Mouse (Mus musculus) neural tube, embryonic 13.5 days (tissue): ENCODE results near the gene Gm20388. TPM values are rescaled to one million over a fixed set of nuclear protein-coding genes. Genes with fewer than 3 reads are reported as not detected.

Experiments used
- ATAC-seq: fragments of 200-750 bp; cut with Nextera tagmentation; 2 replicates; pipeline ENCODE4 v1.8.0; 2017; ENCODE audit warnings: low read depth, mild to moderate bottlenecking, moderate TSS enrichment, moderate library complexity
- H3K27ac ChIP-seq: fragments of 300-500 bp; sonication (generic); replicated peaks from 2 replicates; pipeline ENCODE4 v1.5.1; 2015; ENCODE audit warnings: moderate library complexity, mild to moderate bottlenecking, inconsistent platforms
- H3K27me3 ChIP-seq: fragments of 300-500 bp; sonication (generic); 2 replicates; pipeline ENCODE4 v1.6.1; 2015; ENCODE audit warnings: mild to moderate bottlenecking, inconsistent platforms
- H3K36me3 ChIP-seq: fragments of 300-500 bp; sonication (generic); 2 replicates; pipeline ENCODE4 v1.6.1; 2015; ENCODE audit warnings: mild to moderate bottlenecking, inconsistent platforms
- H3K4me1 ChIP-seq: fragments of 300-500 bp; sonication (generic); replicated peaks from 2 replicates; pipeline ENCODE4 v1.6.1; 2015; ENCODE audit warnings: inconsistent platforms
- H3K4me2 ChIP-seq: fragments of 300-500 bp; sonication (generic); 2 replicates; pipeline ENCODE4 v1.6.1; 2015; ENCODE audit warnings: inconsistent platforms, mild to moderate bottlenecking, moderate library complexity
- H3K4me3 ChIP-seq: fragments of 300-500 bp; sonication (generic); 2 replicates; pipeline ENCODE4 v1.5.1; 2015; ENCODE audit warnings: mild to moderate bottlenecking, inconsistent platforms
- H3K9ac ChIP-seq: fragments of 300-500 bp; sonication (generic); 2 replicates; pipeline ENCODE4 v1.6.1; 2015; ENCODE audit warnings: moderate library complexity, mild to moderate bottlenecking, inconsistent platforms
- H3K9me3 ChIP-seq: fragments of 300-500 bp; sonication (generic); 2 replicates; pipeline ENCODE4 v1.6.1; 2016; ENCODE audit warnings: inconsistent platforms
- WGBS: fragments of 180-500 bp; shearing (Covaris S2); methylation state at CpG from one replicate; pipeline ENCODE4 v1.1.7; 2015; 5-methylcytosine and 5-hydroxymethylcytosine counted together
- polyA plus RNA-seq: library from polyadenylated mRNA; unstranded; fragments of >200 nt; fragmentation: Nextera tagmentation; extraction: Ambion mirVana; gene quantifications from 2 replicates; pipeline ENCODE4 v1.2.1, GENCODE M21; 2015

Gene Gm20388
- polyA plus RNA-seq, 1 experiment from 2014 or later = 0.27 TPM

DNA sequence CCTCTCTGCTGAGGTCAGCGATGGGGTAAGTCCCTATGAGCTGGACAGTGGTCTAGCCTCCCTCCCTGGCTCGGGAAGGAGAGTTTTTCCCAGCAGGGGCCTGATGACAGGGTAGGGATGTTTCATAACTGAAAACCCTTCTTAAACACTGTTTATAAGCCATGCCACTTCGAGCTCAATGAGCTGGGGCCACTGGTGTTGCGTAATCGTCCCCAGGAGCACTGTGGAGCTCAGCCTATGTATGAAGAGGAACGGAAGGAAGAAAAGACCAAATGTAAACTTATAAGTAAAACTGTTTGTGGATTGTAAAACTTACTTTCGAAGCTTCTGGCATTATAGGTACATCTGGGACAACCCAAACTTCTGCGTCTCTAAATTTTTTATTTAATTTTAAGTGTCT, 4291.1 kb downstream of the Gm20388 start:
- Histone ChIP-seq H3K36me3 (no peaks in the 10 kb centered on the region), H3K27ac (no peak overlapping the region), H3K27me3 (no peaks in the 10 kb centered on the region), H3K4me1 (peaks cover 9% of the 10 kb centered on the region), H3K9ac (no peak overlapping the region), H3K4me2 (no peak overlapping the region), H3K9me3 (no peaks in the 10 kb centered on the region), H3K4me3 (no peak overlapping the region)
- no peak for ATAC-seq
- 87% methylated on average over 8 of the region's 8 CpGs for WGBS

DNA sequence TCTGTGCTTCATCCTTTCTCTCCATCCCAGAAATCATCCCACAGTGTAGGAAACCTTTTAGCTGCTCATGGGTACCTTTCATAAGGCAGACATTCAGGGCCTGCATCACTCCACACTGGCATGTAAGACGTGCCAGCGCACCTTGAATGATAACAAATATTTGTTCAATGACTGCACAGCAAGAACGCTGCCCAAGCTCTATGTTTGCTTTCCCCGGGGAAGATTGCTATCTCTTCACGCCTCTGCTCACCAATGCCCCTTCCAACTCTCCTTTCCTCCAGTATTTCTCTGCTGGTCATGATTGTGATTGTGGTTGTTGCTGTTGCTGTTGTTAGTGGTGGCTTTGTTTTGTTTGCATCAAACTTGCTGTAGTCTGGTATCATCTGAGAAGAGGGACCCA, 4292.3 kb downstream of the Gm20388 start:
- H3K4me1 ChIP-seq = peaks cover 7% of the 10 kb centered on the region
- H3K27ac ChIP-seq = no peak overlapping the region
- H3K9me3 ChIP-seq = no peaks in the 10 kb centered on the region
- H3K27me3 ChIP-seq = no peaks in the 10 kb centered on the region
- H3K4me2 ChIP-seq = no peak overlapping the region
- H3K9ac ChIP-seq = no peak overlapping the region
- H3K4me3 ChIP-seq = no peak overlapping the region
- no peaks in the 10 kb centered on the region for H3K36me3 ChIP-seq
- ATAC-seq = no peak
- WGBS = 83% methylated on average over 5 of the region's 5 CpGs

DNA sequence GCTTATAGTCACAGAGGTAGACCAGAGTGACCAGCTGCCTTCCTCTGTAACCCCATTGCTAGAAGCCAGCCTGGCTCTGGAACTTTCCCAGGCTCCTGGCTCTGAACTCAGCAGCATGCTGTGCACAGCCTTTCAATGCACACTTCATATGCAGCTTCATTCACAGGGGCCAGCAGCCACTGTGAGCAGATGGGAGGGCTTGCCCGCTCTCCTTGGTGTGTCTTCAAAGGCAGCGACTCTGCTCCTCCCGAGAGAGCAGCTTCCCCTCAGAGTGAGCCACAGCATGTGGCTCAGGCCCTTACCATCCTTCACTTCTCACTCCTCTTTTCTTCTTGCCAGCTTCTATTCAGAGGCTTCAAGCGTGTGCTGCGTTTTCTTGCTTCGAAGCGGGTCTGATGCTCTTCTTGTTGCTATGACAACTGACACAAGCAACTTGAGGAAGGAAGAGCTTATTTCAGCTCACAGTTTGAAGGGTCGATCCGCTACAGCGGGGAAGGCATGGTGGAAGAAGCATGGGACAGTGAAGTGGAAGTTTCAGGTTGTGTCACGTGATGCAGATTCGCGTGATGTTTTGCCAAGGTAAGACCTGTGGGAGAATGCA, 4293.5 kb downstream of the Gm20388 start:
- Histone ChIP-seq H3K9ac (no peak overlapping the region), H3K27me3 (no peaks in the 10 kb centered on the region), H3K4me2 (no peak overlapping the region), H3K9me3 (no peaks in the 10 kb centered on the region), H3K36me3 (no peaks in the 10 kb centered on the region), H3K27ac (no peak overlapping the region), H3K4me1 (peaks cover 7% of the 10 kb centered on the region), H3K4me3 (no peak overlapping the region)
- WGBS = 62% methylated on average over 13 of the region's 13 CpGs
- ATAC-seq = no peak

DNA sequence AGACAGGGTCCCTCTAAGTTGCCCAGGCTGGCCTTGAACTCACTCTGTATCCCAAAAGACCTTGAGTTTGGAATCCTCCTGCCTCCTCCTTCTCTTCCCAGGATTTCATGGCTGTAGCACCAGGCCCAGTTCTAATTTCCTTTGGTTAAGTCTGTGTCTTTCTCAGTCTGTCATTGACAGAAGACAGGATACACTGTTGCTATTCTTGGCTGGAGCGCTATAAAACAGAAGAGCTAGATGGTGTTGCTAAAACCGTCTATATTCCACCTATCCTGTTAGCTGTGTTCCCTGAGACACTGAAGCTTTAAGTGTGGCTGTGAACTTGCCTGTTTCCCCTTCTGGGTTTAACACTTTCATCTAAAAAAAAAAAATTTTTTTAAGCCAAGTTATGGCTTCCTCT, 4301.5 kb downstream of the Gm20388 start:
- Histone ChIP-seq H3K36me3 (no peaks in the 10 kb centered on the region), H3K4me2 (no peak overlapping the region), H3K9ac (no peak overlapping the region), H3K9me3 (no peaks in the 10 kb centered on the region), H3K4me3 (no peak overlapping the region), H3K27me3 (no peaks in the 10 kb centered on the region), H3K27ac (no peak overlapping the region), H3K4me1 (peaks cover 12% of the 10 kb centered on the region)
- no peak for ATAC-seq
- WGBS = 74% methylated on average over 2 of the region's 2 CpGs

DNA sequence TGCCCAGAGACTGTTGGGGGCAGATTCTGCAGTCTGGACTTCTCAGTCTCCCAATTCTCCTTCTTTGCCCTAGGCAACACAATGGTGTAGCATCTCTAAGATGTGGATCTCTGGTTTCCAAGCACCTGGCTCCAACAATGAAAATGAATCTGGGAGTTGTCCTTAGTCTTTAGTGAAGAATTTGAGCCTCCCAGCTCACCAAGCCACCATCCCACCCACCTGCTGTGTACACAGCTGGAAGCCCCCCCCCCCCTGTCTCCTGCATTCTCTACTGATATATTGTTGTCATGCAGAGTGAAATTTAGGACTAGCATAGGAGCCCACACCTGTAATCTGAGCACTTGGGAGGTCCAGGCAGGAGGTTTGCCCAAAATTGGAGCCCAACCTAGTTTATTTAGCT, 4306.3 kb downstream of the Gm20388 start:
- Histone ChIP-seq H3K27ac (no peak overlapping the region), H3K4me1 (peaks cover 12% of the 10 kb centered on the region), H3K9me3 (no peaks in the 10 kb centered on the region), H3K36me3 (no peaks in the 10 kb centered on the region), H3K4me3 (no peak overlapping the region), H3K27me3 (no peaks in the 10 kb centered on the region; the same call in 1 of the 2 replicates), H3K9ac (no peak overlapping the region), H3K4me2 (no peak overlapping the region)
- ATAC-seq = no peak

DNA sequence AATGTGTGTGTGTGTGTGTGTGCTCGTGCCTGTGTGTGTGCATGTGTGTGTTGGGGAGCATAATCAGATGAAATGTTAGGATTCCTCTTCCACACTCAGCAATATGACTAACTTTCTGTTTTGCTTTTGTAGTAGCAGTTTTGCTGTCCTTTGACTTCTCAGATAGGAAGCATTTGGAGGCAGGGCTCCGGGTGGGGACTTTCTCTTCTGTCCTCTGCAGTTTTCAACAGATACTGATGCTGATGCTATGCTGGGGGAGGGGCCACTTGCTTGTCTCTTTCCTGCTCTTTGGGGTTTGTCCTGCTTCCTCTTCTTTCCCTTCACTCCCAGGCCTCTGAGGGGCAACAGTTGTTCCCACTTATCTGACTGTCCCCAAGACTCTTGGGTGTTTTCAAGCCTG, 4319.2 kb downstream of the Gm20388 start:
- WGBS = 84% methylated on average over 2 of the region's 2 CpGs
- H3K27me3 ChIP-seq = no peaks in the 10 kb centered on the region; the same call in 1 of the 2 replicates
- no peak overlapping the region for H3K9ac ChIP-seq
- ATAC-seq = no peak
- H3K27ac ChIP-seq = no peak overlapping the region
- H3K9me3 ChIP-seq = no peaks in the 10 kb centered on the region
- no peak overlapping the region for H3K4me2 ChIP-seq
- H3K4me1 ChIP-seq = peaks cover 35% of the 10 kb centered on the region
- no peak overlapping the region for H3K4me3 ChIP-seq
- H3K36me3 ChIP-seq = no peaks in the 10 kb centered on the region

DNA sequence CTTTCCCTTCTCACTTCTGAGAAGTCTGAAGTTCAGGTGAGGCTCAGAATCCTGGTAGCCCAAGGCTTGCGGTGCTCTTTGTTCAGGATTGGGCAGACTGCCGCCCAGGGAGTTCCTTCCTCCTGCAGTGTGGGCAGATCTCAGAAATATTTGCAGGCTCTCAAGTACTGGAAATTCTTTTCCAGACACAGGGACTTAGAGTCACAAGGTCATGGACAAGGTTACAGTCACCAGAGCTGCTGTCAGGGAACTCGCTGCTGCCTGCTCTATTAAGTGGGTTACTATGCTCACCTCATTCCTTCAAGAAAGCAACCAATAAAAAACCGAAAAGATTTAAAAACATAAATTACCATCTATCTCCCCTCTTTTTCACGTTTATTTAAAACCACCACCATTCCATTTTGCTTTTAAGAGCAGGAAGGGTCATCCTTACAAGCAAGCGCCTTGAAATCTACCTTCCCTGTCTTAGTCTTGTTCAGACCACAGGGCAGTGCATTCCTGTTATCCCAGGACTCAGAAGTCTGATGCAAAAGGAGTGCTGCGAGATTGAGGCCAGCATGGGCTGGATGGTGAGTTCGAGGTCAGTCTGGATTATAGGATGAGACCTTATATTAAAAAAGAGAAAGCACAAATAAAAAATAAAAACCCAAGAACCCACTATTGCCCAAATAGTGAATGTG, 4320.0 kb downstream of the Gm20388 start:
- Histone ChIP-seq H3K27me3 (no peaks in the 10 kb centered on the region; the same call in 1 of the 2 replicates), H3K9me3 (no peaks in the 10 kb centered on the region)
- peak; percentile 4; the same call in 1 of the 2 replicates for ATAC-seq

DNA sequence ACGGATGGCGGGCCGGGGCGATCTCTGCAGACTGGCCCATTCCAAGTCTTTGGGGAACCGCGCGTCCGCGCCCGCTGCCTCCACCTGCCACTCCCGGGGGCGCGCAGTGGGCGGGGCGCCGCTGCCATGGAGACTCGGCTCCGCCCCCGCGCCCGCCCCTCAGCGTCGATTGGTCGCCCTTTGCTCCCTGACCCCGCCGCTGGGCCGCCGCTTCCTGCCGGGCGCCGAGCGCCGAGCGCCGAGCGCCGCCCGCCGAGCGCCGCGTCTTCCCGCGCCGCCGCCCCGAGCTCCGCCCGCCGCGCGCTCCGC, 4320.5 kb downstream of the Gm20388 start, which contains the start of gene Galnt2:
Galnt2 (plus strand) TSS at position 216 of the 309 bp plus-strand sequence.
- no peaks in the 10 kb centered on the region for H3K9me3 ChIP-seq
- peak; percentile 72 for ATAC-seq
- H3K4me1 ChIP-seq = peaks cover 45% of the 10 kb centered on the region
- H3K9ac ChIP-seq = peak within 1 kb of the TSS; percentile 94
- no peaks in the 10 kb centered on the region; the same call in 1 of the 2 replicates for H3K27me3 ChIP-seq
- no peaks in the 10 kb centered on the region for H3K36me3 ChIP-seq
- under 1% methylated on average over 38 of the region's 53 CpGs for WGBS
- peak within 1 kb of the TSS; percentile 91 for H3K4me3 ChIP-seq
- H3K27ac ChIP-seq = peak within 1 kb of the TSS; percentile 80
- peak within 1 kb of the TSS; percentile 96 for H3K4me2 ChIP-seq

More for the DNA sequence above, 4320.0 kb downstream of the Gm20388 start:
- 46% methylated on average over 8 of the region's 8 CpGs for WGBS
- Histone ChIP-seq H3K27ac (0 out of 2 replicates have a peak overlapping the region, but pooled peaks have one; percentile 10), H3K4me3 (peak overlapping the region; percentile 91), H3K9ac (peak overlapping the region; percentile 94), H3K4me2 (peak overlapping the region; percentile 96), H3K4me1 (peaks cover 43% of the 10 kb centered on the region), H3K36me3 (no peaks in the 10 kb centered on the region)

DNA sequence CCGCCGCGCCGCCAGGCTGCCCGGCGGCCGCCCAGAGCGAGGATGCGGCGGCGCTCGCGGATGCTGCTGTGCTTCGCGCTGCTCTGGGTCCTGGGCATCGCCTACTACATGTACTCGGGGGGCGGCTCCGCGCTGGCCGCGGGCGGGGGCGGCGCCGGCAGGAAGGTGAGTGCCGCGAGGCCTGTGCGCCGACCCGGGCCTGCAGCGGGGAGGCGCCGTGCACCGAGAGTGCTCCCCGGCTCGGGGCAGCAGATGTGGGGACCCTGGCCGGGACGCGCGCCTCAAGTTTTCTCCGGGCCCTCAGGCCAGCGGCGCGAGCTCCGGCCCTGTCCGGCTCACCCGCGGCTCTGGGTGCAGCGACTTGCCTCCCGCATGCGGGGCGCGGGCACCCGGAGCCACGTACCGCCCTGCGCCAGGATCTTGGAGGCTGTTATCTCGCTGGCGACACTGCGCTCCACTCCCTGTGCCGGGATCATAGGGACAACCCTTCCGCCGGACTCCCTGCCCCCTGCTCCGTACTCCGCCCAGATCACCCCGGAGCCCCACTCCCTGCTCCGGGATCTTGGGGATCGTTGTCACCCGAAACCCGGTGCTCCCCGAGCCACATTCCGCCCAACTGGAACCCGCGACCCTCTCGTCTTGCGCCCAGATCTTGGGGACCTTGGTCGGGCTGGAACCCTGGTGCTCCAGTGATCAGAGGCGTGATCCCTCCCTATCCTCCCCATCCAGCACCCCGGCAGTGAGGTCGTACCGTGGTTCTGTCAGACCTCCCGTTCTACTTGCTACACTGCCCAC, 4321.0 kb downstream of the Gm20388 start:
- Histone ChIP-seq H3K27me3 (no peaks in the 10 kb centered on the region; the same call in 1 of the 2 replicates), H3K4me3 (peak overlapping the region; percentile 91), H3K36me3 (no peaks in the 10 kb centered on the region), H3K27ac (peak overlapping the region; percentile 80), H3K9ac (peak overlapping the region; percentile 94), H3K4me2 (peak overlapping the region; percentile 96), H3K4me1 (peaks cover 45% of the 10 kb centered on the region), H3K9me3 (no peaks in the 10 kb centered on the region)
- peak; percentile 80 for ATAC-seq
- under 1% methylated on average over 81 of the region's 83 CpGs for WGBS

DNA sequence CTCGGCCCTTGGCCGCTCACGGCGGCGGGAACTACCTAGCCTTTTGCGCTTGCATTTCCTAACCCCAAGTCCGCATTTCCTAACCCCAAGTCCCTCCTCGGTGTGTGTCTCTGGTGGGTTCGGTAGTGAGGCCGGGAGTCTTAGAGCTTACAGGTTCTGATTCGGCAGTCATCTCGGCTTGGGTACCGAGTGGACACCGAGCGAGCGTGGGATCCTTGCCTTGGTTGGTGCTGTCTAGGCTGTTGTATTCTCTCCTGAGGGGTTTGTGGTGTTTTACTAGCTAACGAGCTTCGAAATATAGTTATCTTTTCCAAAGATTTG, 4321.6 kb downstream of the Gm20388 start:
- ATAC-seq = no peak; the same call in 1 of the 2 replicates
- 4% methylated on average over 18 of the region's 18 CpGs for WGBS
- H3K27ac ChIP-seq = peak overlapping the region; percentile 80; the same call in 1 of the 2 replicates

DNA sequence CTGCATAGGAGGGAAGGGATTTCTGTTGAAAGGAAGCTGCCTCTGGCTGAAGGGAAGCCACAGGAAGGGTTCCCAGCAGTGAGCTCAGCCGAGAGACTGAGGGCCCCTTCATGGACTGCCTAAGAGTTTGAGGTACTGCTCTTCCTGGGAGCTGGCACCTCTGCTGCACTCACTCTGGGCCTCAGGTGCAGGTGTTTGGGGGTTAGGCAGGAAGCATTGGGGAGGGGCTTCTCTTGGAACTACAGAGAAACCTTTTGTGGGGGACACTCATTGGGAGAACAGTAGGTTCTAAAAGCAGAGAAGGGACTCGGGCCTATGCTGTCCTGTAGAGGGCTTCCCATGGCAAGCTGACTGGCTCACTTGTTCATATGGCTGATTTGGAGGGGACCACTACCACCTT, 4323.9 kb downstream of the Gm20388 start:
- H3K4me2 ChIP-seq = peak overlapping the region; percentile 96
- H3K4me3 ChIP-seq = 0 out of 2 replicates have a peak overlapping the region, but pooled peaks have one; percentile 4
- peaks cover 71% of the 10 kb centered on the region for H3K4me1 ChIP-seq
- no peaks in the 10 kb centered on the region; the same call in 1 of the 2 replicates for H3K27me3 ChIP-seq
- WGBS = 56% methylated on average over 2 of the region's 2 CpGs
- peak overlapping the region; percentile 72 for H3K27ac ChIP-seq
- no peak for ATAC-seq
- H3K9ac ChIP-seq = 0 out of 2 replicates have a peak overlapping the region, but pooled peaks have one; percentile 55
- H3K36me3 ChIP-seq = no peaks in the 10 kb centered on the region
- H3K9me3 ChIP-seq = no peaks in the 10 kb centered on the region

More for the DNA sequence above, 4321.6 kb downstream of the Gm20388 start:
- Histone ChIP-seq H3K4me1 (peaks cover 50% of the 10 kb centered on the region), H3K4me2 (peak overlapping the region; percentile 96), H3K36me3 (no peaks in the 10 kb centered on the region), H3K27me3 (no peaks in the 10 kb centered on the region; the same call in 1 of the 2 replicates), H3K9me3 (no peaks in the 10 kb centered on the region), H3K9ac (peak overlapping the region; percentile 94), H3K4me3 (peak overlapping the region; percentile 91)

DNA sequence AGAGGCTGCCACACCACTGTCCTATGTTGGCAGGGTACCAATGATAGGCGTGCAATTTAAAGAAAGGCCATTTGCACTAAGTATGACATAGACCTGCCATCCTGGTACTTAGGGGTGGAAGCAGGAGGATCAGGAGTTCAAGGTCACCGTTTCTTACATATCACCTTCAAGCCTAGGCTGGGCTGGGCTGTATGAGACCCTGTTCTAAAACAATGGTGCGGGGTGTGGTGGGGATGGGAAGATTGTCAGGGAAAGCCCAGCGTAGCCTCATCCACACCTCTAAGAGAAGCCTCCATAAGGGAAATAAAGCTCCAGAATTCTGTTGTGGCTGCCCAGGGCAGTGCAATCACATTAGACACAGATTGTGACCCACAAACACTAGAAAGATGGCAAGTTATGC, 4324.9 kb downstream of the Gm20388 start:
- ATAC-seq = no peak

More for the DNA sequence above, 4324.9 kb downstream of the Gm20388 start:
- Histone ChIP-seq H3K27me3 (no peaks in the 10 kb centered on the region), H3K9ac (no peak overlapping the region), H3K4me1 (peaks cover 81% of the 10 kb centered on the region), H3K27ac (no peak overlapping the region), H3K4me3 (no peak overlapping the region), H3K9me3 (no peaks in the 10 kb centered on the region), H3K36me3 (no peaks in the 10 kb centered on the region), H3K4me2 (no peak overlapping the region)
- WGBS = 94% methylated on average over 4 of the region's 4 CpGs
